Mouse (Mus musculus) hindlimb bud, embryonic 11.5 days (tissue): ENCODE measurements at regions not wholly inside any gene's neighbourhood (a gene's known extent, or its start where the extent isn't known, plus 50 kb on each side); places are given as distances from the start of the nearest gene placed in this dataset.

Experiments
- DNase-seq: peaks from one replicate; pipeline ENCODE4 v3.0.0-alpha.2; 2012; ENCODE audit warnings: low read depth, low spot score; ENCODE audit errors: extremely low spot score

DNA sequence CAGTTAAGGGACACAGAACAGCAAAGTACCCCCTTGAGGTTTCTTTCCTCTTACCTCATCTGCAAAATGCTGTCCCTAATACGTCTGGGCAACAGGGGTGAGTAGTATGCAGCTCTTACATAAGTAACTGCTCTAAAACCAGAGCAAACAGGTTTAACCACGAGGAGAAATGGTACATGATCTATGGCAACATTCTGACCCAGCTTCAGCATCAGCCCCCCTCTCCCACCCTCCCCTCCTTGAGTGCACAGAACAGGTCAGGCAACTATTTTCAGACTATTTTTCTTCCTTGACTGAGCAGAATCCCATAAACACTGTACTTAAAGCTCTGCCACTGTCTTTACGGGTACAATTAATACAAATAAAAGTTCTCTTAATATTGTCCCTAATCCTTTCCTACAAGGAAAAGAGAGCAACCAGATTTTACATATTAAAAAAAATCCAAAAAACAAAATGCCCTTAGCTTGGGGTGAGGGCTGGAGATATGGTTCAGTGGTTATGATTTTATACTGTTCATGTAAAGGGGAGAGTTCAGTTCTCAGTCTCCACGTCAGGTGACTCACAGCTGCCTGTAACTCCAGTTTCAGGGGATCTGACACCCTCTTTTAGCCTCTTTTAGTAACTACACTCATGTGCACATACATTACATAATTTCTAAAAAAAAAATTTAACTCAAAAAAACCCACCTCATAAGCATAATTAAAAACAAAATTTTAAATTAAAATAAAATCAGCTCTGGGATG is 69.1 kb upstream of the Spdye4c start:
- no peak for DNase-seq

DNA sequence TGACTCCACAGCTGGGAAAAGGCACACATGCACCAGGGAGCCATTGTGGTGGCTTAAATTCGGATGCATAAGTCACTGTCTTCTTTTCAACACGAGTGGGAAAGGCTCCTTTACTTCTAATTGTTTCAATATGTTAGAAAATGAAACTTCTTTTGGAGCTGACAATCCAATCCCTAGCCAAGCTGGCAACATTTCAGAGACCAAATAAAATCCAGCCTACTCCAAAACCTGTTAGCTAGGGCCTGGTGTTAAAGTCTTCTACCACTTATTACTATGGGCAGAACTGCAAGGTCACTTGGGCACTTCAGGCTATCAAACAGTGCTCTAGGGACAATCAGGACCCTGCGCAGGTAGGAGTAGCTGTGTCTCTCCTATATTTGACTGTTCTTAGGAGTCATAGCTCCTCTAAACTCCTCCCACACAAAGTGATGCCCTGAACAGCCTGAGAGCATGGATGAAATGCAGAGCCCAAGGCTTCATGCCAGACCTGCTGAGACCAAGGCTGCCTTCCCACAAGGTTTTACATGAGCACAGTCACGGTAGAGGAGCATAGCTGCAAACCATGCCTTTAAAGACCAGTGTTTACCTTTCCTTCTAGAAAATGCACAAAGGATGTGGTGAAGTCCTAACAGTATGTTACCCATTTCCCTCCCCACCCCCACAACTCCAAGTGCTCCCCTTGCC is 67.4 kb upstream of the Spdye4c start:
- DNase-seq = no peak

DNA sequence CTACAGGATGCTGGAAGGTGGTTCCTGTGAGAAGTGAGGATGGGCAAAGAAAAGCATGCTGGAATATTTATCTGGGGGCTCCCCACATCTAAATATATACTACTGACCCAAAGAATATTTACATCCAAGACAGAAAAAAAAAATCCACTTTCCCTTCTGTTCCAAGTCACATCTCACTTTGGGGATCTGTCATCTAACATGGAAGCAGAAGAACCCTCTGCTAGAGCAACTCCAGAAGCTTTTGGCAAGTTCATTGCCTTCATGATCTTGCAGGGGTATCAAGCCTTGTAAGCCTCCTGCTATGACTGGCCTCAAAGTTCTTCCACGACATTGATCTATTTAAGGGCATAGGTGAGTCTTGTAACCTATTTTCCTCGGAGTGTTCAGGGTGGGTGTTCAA is 64.9 kb upstream of the Spdye4c start:
- no peak for DNase-seq

DNA sequence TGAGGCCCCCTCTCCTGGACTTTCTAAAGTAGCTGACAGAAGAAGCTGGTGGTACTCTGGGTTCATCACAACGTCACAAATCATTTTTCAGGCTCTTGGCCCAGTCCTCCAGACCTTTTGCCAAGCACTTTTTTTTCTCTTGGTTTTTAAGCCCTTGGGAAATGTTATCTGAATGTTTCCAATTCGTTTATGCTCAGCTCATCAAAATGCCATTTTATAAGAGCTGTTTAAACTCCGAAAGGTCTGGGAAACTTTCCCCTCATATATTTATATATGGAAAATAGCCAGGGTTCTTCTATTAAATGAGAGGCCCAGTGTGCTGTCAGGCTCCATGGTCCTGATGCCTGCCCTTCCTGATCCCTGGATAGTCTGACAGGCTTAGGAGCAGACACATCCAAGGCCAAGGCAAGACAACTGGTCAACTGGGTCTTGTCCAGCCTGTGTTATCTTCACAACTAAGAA is 64.1 kb upstream of the Spdye4c start:
- no peak for DNase-seq

DNA sequence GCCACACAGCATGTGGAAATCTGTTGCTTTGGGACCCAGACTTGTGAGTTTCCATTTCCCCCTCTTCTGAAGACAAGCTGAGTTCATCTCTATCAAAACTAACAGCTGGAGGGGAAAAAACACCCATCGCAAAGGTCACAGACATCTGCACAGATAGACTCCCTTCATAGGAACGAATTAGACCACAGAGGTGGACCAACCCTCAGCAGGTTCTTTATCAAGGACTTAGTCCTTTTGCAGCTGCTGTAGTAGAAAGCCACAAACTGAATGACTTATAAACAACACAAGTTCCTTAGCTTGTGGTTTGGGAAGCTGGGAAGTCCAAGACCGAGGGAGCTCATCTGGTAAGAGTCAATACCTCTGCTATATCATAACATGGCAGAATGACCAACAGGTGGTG is 54.7 kb upstream of the Spdye4c start:
- no peak for DNase-seq

DNA sequence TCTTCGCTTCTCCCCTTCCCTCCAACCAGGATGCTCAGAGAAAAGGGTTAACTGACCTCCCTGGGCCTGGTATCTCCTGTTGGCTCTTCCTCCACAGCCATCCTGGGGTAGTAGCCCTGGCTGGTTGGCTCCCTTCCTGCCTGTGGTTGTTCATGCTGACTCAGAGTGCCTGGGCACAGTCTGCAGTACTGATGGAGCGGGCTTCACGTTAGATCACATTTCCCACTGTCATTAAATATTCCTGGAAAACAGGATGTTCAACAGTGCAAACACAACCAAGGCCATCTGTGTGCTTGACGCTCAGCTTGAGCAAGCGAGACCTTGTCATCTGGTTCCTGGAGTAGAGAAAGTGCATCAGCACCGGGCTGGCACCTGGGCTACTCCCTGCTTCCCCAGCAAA is 53.6 kb upstream of the Spdye4c start:
- no peak for DNase-seq

DNA sequence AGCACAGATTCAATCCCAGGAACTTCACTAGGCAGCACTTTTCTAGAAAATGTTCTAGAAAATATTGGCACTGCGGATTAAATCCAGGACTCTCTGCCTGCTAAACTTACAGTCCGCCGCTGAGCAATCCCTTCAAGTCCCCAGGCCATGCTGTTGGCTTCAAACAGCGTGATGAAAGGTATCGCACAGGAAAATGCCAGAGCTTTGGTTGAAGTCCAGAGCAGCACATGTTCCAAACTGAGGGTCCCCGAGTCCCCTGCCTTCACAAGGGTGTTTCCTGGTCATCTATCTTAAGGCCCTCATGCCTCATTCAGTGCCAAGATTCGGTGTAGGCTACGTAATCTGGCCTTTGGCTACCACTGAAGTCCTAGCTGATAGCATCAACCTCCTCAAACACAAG is 52.3 kb upstream of the Spdye4c start:
- no peak for DNase-seq
